Mouse (Mus musculus) intestine, postnatal 0 days (tissue): Measurements from ENCODE around the gene Gpr18. TPM values are rescaled to one million over a fixed set of nuclear protein-coding genes. Genes with fewer than 3 reads are reported as not detected.

ENCODE experiments used
- ATAC-seq: fragments of 200-750 bp; cut with Nextera tagmentation; 2 replicates; pipeline ENCODE4 v1.8.0; 2017; ENCODE audit warnings: mild to moderate bottlenecking, moderate TSS enrichment, moderate library complexity
- H3K27ac ChIP-seq: fragments of 300-500 bp; sonication (generic); 2 replicates; pipeline ENCODE4 v1.5.1; 2014; ENCODE audit warnings: mild to moderate bottlenecking, low read depth, low read length, moderate library complexity
- H3K27me3 ChIP-seq: fragments of 300-500 bp; sonication (generic); replicated peaks from 2 replicates; pipeline ENCODE4 v1.6.1; 2014; ENCODE audit warnings: low read length, mixed read lengths; ENCODE audit not compliant: control insufficient read depth, insufficient read depth
- H3K36me3 ChIP-seq: fragments of 300-500 bp; sonication (generic); 2 replicates; pipeline ENCODE4 v1.6.1; 2014; ENCODE audit warnings: mild to moderate bottlenecking, moderate library complexity; ENCODE audit not compliant: control insufficient read depth, insufficient read depth
- H3K4me1 ChIP-seq: fragments of 300-500 bp; sonication (generic); replicated peaks from 2 replicates; pipeline ENCODE4 v1.6.1; 2014; ENCODE audit warnings: antibody characterized with exemption, low read length, mixed read lengths; ENCODE audit not compliant: control insufficient read depth, insufficient read depth
- H3K4me2 ChIP-seq: fragments of 300-500 bp; sonication (generic); replicated peaks from 2 replicates; pipeline ENCODE4 v1.6.1; 2014; ENCODE audit warnings: low read depth, mild to moderate bottlenecking, moderate library complexity
- H3K4me3 ChIP-seq: fragments of 300-500 bp; sonication (generic); 2 replicates; pipeline ENCODE4 v1.5.1; 2014; ENCODE audit warnings: low read depth, low read length
- H3K9ac ChIP-seq: fragments of 300-500 bp; sonication (generic); 2 replicates; pipeline ENCODE4 v1.6.1; 2014; ENCODE audit warnings: mild to moderate bottlenecking, low read depth, low read length
- H3K9me3 ChIP-seq: fragments of 300-500 bp; sonication (generic); 2 replicates; pipeline ENCODE4 v1.6.1; 2016; ENCODE audit warnings: mixed run types; ENCODE audit not compliant: control insufficient read depth
- CTCF ChIP-seq: sonication (generic); IDR thresholded peaks from 2 replicates; pipeline ENCODE4 v1.5.1; 2016; ENCODE audit warnings: low read depth, mild to moderate bottlenecking, control low read depth, antibody characterized with exemption, moderate library complexity
- WGBS: fragments of 180-500 bp; shearing (Covaris S2); extraction: QIAGEN DNeasy Blood & Tissue Kit; methylation state at CpG from one replicate; pipeline ENCODE4 v1.1.7; 2014; 5-methylcytosine and 5-hydroxymethylcytosine counted together
- polyA plus RNA-seq: library from polyadenylated mRNA; unstranded; fragments of >200 nt; fragmentation: Nextera tagmentation; extraction: Ambion mirVana; gene quantifications from 2 replicates; pipeline ENCODE4 v1.2.1, GENCODE M21; 2015

Gene Gpr18
- polyA plus RNA-seq, 1 experiment from 2014 or later = 0.10 TPM

DNA sequence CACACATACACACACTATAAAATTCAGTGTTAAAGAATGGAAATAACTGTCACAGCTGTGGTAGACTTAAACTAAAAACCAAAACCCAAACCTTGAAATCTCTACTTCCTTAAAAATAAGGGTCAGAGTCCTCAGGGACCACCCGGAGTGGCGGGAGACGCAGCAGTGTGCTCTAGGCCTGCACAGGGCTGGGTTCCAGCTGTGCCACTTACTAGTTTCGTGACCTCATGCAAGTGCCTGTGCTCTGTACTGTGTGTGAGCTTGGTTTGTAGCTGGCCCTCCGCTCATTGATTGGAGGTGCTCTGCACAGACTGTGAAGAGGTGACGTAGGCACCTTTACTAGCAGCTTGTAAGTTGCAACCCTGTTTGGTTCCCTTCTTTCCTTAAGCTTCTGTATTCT is 5.7 kb downstream of the Gpr18 start:
- no peak overlapping the region for H3K4me2 ChIP-seq
- 91% methylated on average over 6 of the region's 6 CpGs for whole genome bisulfite sequencing
- no peaks in the 10 kb centered on the region for H3K4me1 ChIP-seq
- no peaks in the 10 kb centered on the region for H3K9me3 ChIP-seq
- peaks cover 43% of the 10 kb centered on the region for H3K36me3 ChIP-seq
- TF ChIP-seq CTCF = no peak
- H3K27me3 ChIP-seq = no peaks in the 10 kb centered on the region
- no peak overlapping the region for H3K27ac ChIP-seq
- ATAC-seq = no peak
- H3K4me3 ChIP-seq = no peak overlapping the region
- H3K9ac ChIP-seq = no peak overlapping the region

DNA sequence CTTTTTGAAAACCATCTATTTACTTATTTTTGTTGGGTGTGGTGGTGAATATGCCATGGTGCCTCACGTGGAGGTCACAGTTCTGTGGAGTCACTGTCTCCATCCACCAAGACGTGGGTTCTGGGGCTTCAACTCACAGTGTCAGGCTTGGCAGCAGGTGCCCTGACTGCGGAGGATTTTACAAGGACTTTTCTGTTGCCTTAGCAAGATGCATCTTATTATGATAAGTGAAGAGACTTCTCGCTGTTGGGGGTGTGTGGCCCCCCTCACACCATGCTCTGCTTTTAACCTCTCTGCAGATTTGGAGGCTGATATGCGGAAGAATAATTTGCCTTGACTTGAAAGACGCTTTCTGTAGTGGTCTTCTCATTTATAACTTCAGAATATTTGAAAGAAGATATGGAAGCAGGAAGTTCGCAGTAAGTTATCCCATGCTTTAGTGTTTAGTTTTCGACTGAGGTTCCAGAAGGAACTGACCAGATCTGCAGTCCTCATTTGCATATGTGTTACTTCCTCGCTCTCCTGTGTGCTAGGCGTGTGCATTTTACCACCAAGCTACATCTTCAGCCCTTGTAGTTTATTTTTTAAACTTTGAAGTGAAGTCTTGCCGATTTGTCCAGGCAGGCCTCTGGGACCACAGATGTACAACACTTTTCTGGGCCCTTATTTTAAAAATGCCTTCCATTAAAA is 8.4 kb downstream of the Gpr18 start:
- Histone ChIP-seq H3K9ac (no peak overlapping the region), H3K36me3 (peaks cover 40% of the 10 kb centered on the region), H3K27ac (no peak overlapping the region), H3K4me2 (no peak overlapping the region), H3K9me3 (no peaks in the 10 kb centered on the region), H3K4me3 (no peak overlapping the region), H3K27me3 (no peaks in the 10 kb centered on the region), H3K4me1 (no peaks in the 10 kb centered on the region)
- no peak for TF ChIP-seq CTCF
- WGBS = 81% methylated on average over 11 of the region's 11 CpGs
- ATAC-seq = no peak

DNA sequence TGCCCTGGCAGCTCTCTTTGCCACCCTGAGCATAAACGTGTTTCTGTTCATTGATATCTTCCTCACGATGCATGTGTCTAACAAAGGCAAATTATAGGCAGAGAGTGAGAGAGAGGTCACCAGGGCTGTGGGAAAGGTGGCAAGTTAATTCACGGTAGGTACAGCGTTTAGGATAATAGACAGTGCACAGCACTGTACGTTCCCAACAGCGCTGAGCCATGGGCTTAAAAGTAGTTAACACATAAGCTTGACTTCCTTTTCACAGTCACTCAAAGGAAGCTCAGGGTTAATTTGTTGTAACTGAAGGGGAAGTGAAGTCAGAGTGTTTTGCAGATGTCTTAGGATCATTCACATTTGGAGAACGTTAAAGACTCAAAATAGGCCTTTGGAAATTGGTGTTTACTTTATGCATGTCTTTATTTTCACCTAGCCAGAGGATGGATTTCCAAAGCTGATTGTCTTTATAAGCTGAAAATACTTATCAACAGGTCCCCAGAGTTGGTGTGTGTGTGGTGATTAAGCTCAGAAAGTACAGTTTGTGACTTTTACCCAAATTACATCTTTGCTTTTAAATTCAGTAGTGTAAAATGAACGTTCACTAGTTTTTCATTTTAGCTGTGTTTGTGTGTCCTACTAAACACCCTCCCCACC is 9.1 kb downstream of the Gpr18 start:
- H3K4me3 ChIP-seq = no peak overlapping the region
- no peak overlapping the region for H3K27ac ChIP-seq
- 84% methylated on average over 8 of the region's 8 CpGs for WGBS
- H3K9ac ChIP-seq = no peak overlapping the region
- H3K36me3 ChIP-seq = peaks cover 40% of the 10 kb centered on the region
- no peak overlapping the region for H3K4me2 ChIP-seq
- no peaks in the 10 kb centered on the region for H3K4me1 ChIP-seq
- no peak for TF ChIP-seq CTCF
- ATAC-seq = no peak
- H3K27me3 ChIP-seq = no peaks in the 10 kb centered on the region
- H3K9me3 ChIP-seq = no peaks in the 10 kb centered on the region

DNA sequence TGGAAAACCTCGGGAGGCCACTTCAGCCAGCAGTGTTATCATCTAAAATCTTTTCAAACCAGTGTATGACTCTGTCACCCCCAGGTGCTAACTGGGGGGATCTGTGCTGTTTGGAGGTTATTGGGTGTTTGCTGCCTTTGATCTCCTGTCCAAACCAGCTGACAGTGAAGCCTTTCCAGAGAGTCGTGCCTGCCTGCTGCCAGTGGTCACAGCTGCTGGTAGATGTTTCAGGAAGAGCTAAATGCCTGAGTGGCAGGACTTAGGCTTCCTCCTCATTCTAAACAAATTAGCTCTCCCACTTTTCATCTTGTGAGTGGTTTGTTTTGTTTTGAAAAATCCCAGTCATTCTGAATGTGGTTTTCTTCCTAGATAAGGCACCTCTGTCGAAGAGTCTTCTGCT is 10.8 kb downstream of the Gpr18 start:
- ATAC-seq = no peak
- H3K9ac ChIP-seq = no peak overlapping the region
- 38% methylated on average over 3 of the region's 3 CpGs for WGBS
- no peaks in the 10 kb centered on the region for H3K9me3 ChIP-seq
- no peak overlapping the region for H3K4me2 ChIP-seq
- no peaks in the 10 kb centered on the region for H3K4me1 ChIP-seq
- H3K36me3 ChIP-seq = peaks cover 36% of the 10 kb centered on the region
- no peak overlapping the region for H3K4me3 ChIP-seq
- H3K27ac ChIP-seq = no peak overlapping the region
- no peaks in the 10 kb centered on the region for H3K27me3 ChIP-seq
- no peak for TF ChIP-seq CTCF

DNA sequence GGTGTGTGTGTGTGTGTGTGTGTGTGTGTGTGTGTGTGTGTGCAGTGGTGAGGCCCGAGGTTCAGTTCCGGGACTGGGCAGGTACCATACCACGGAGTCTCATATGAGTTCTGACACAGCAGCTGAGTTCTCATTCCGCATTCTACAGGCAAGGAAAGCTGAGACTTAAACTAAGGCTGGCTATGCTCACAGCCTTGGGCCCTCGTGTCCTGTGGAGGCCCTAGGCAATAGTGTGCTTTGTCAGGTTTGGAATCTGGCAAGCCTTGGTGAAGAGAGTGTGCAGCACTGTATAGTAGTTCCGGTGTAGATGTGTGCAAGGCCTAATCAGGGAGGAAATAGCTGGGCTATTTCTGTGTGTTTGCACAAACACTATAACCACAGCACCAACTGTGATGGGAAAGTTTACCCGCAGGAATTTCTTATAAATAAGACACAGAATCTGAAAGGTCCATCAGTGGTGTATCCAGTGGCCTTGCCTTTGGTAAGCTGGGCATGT is 12.2 kb downstream of the Gpr18 start:
- Histone ChIP-seq H3K27ac (no peak overlapping the region), H3K36me3 (peaks cover 24% of the 10 kb centered on the region), H3K9ac (no peak overlapping the region), H3K4me1 (no peaks in the 10 kb centered on the region), H3K9me3 (no peaks in the 10 kb centered on the region), H3K4me3 (no peak overlapping the region), H3K4me2 (no peak overlapping the region), H3K27me3 (no peaks in the 10 kb centered on the region)
- no peak for TF ChIP-seq CTCF
- 85% methylated on average over 7 of the region's 7 CpGs for WGBS
- no peak for ATAC-seq

DNA sequence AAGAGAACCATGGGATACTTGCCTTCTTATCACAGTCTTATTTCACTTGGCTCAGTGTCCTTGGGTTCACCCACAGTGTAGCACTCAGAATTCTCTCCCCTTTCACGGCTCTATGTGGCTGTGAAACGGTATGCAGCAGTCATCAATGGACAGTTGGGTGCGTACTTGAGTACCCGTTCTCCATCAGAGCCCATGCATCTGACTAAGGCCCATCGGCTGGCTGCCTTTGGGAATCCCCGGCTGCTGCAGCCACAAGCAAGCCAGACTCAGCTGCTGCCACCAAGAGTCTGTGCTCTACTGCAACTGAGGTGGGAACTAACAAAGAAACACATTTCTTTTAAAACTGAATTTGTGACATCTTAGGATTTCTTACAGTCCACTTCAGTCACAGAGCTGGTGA is 14.1 kb downstream of the Gpr18 start:
- WGBS = 90% methylated on average over 6 of the region's 6 CpGs
- no peak overlapping the region for H3K9ac ChIP-seq
- TF ChIP-seq CTCF = no peak
- no peaks in the 10 kb centered on the region for H3K9me3 ChIP-seq
- H3K4me1 ChIP-seq = no peaks in the 10 kb centered on the region
- no peak overlapping the region for H3K4me3 ChIP-seq
- H3K27me3 ChIP-seq = no peaks in the 10 kb centered on the region
- H3K36me3 ChIP-seq = peaks cover 10% of the 10 kb centered on the region; the same call in 1 of the 2 replicates
- no peak overlapping the region for H3K4me2 ChIP-seq
- no peak for ATAC-seq
- H3K27ac ChIP-seq = no peak overlapping the region
